Mouse (Mus musculus) forebrain, embryonic 14.5 days (tissue): ENCODE data around the gene Ubtf. TPM values are rescaled to one million over a fixed set of nuclear protein-coding genes. Genes with fewer than 3 reads are reported as not detected.

Source experiments
- ATAC-seq: fragments of 200-750 bp; cut with Nextera tagmentation; 2 replicates; pipeline ENCODE4 v1.8.0; 2017; ENCODE audit warnings: mild to moderate bottlenecking, moderate library complexity
- DNase-seq: peaks from one replicate; pipeline ENCODE4 v3.0.0-alpha.2; 2015; ENCODE audit warnings: low spot score
- H3K27ac ChIP-seq: fragments of 300-500 bp; sonication (generic); 2 replicates; pipeline ENCODE4 v1.5.1; 2014; ENCODE audit warnings: low read depth, mild to moderate bottlenecking, control low read depth, low read length, moderate library complexity
- H3K27me3 ChIP-seq: fragments of 300-500 bp; sonication (generic); replicated peaks from 2 replicates; pipeline ENCODE4 v1.6.1; 2014; ENCODE audit warnings: low read length, control low read depth, mixed read lengths; ENCODE audit not compliant: control insufficient read depth, insufficient read depth
- H3K36me3 ChIP-seq: fragments of 300-500 bp; sonication (generic); 2 replicates; pipeline ENCODE4 v1.6.1; 2014; ENCODE audit warnings: low read length, control low read depth; ENCODE audit not compliant: control insufficient read depth, insufficient read depth
- H3K4me1 ChIP-seq: fragments of 300-500 bp; sonication (generic); 2 replicates; pipeline ENCODE4 v1.6.1; 2014; ENCODE audit warnings: antibody characterized with exemption, low read length, control low read depth; ENCODE audit not compliant: control insufficient read depth, insufficient read depth
- H3K4me2 ChIP-seq: fragments of 300-500 bp; sonication (generic); 2 replicates; pipeline ENCODE4 v1.6.1; 2014; ENCODE audit warnings: mild to moderate bottlenecking, control low read depth, low read length
- H3K4me3 ChIP-seq: fragments of 300-500 bp; sonication (generic); 2 replicates; pipeline ENCODE4 v1.5.1; 2014; ENCODE audit warnings: low read depth, low read length, control low read depth
- H3K9ac ChIP-seq: fragments of 300-500 bp; sonication (generic); 2 replicates; pipeline ENCODE4 v1.6.1; 2014; ENCODE audit warnings: mild to moderate bottlenecking, low read length, control low read depth, moderate library complexity
- H3K9me3 ChIP-seq: fragments of 300-500 bp; sonication (generic); replicated peaks from 2 replicates; pipeline ENCODE4 v1.6.1; 2016; ENCODE audit warnings: low read length, control low read depth, mixed read lengths; ENCODE audit not compliant: control insufficient read depth
- WGBS: fragments of 180-500 bp; shearing (Covaris S2); extraction: QIAGEN DNeasy Blood & Tissue Kit; methylation state at CpG from one replicate; pipeline ENCODE4 v1.1.7; 2014; 5-methylcytosine and 5-hydroxymethylcytosine counted together
- polyA plus RNA-seq: library from polyadenylated mRNA; unstranded; fragments of >200 nt; fragmentation: Nextera tagmentation; extraction: Ambion mirVana; gene quantifications from 2 replicates; pipeline ENCODE4 v1.2.1, GENCODE M21; 2014

Gene Ubtf
- polyA plus RNA-seq, 1 experiment from 2014 or later: 74.5 TPM

DNA sequence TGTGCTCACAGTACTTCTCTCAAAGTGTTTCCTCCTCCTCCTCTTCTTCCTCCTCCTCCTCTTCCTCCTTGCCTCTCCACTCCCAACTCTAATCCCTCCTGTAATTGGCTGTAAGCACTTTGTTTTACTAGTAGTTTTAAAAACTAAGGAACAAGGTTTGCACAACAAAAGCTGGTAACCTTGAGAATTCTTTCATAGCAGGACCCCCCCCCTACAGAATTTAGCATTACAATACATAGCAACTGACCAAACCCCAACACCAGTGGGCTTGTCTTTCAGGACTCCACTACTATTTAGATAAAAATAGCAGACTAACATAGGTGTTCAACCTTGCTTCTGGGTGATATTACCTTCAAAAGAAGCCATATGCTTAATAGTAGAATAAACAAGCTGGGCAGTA is 10.0 kb upstream of the Ubtf start:
- H3K4me2 ChIP-seq: no peak overlapping the region
- no peaks in the 10 kb centered on the region for H3K27me3 ChIP-seq
- DNase-seq (no peak), ATAC-seq (no peak)
- no peaks in the 10 kb centered on the region for H3K9me3 ChIP-seq
- no peaks in the 10 kb centered on the region for H3K36me3 ChIP-seq
- H3K4me1 ChIP-seq: no peaks in the 10 kb centered on the region
- H3K27ac ChIP-seq: no peak overlapping the region
- no peak overlapping the region for H3K4me3 ChIP-seq
- no peak overlapping the region for H3K9ac ChIP-seq

DNA sequence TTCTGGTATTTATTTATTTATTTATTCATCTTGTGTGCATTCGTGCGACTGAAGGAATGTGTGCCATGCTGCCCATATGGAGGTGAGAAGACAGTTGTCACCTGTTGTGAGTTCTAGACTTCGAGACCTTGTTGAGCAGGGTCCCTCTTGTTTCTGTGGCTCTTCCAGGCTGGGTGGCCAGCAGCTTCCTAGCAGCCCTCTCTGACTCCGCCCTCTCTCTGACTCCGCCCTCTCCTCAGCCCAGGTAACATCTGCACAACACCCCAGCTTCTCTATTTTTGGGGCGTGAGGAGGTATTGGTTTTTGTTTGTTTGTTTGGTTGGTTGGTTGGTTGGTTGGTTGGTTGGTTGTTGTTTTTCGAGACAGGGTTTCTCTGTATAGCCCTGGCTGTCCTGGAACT is 8.3 kb upstream of the Ubtf start:
- Histone ChIP-seq H3K4me3 (no peak overlapping the region), H3K27ac (no peak overlapping the region), H3K36me3 (no peaks in the 10 kb centered on the region), H3K9me3 (no peaks in the 10 kb centered on the region), H3K4me2 (no peak overlapping the region), H3K27me3 (no peaks in the 10 kb centered on the region), H3K4me1 (peaks cover 1% of the 10 kb centered on the region; the same call in 1 of the 2 replicates), H3K9ac (no peak overlapping the region)
- DNase-seq: no peak
- ATAC-seq: no peak
- 85% methylated on average over 7 of the region's 7 CpGs for WGBS

DNA sequence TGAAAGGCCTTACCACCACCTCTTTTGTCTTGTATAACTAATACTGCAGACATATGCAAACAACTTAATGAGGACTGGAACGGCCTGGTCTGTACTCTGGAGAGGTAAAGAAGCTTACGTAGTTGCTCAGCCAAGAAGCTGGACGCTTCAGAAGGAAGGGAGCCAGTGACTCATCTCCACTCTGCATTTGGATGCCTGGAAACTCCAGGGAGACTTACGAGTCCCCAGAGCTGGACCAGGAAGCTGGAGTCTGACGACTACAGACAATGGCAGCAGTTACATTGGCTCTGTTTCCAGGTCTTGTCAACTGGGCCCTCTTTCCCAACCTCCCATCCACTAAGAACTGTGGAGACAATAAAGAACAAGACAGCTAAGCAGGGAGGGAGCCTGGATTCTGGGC is 7.7 kb upstream of the Ubtf start:
- Histone ChIP-seq H3K4me3 (no peak overlapping the region), H3K27ac (no peak overlapping the region), H3K36me3 (no peaks in the 10 kb centered on the region), H3K4me2 (no peak overlapping the region), H3K4me1 (peaks cover 2% of the 10 kb centered on the region; the same call in 1 of the 2 replicates), H3K27me3 (no peaks in the 10 kb centered on the region), H3K9ac (no peak overlapping the region), H3K9me3 (no peaks in the 10 kb centered on the region)
- WGBS: 64% methylated on average over 5 of the region's 5 CpGs
- DNase-seq: no peak
- no peak for ATAC-seq

DNA sequence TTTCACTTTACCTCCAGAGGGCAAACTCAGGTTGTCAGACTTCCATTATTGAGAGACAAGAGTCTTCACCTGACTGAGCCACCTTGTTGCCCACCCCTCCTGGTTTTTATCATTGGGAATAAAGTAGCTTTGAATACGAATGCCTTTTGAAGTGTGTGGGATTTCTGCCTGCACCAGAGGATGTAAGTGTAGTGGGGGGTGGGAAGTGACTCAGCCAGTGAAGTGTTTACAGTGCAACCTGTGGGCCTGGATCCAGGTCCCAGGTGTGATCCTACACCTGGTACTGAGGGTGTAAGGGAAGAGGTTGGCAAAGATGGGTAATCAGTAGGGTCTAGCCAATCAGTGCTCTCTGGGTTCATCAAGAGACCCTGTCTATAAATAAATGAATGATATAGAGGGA is 4.0 kb upstream of the Ubtf start:
- no peak overlapping the region for H3K27ac ChIP-seq
- no peaks in the 10 kb centered on the region for H3K36me3 ChIP-seq
- no peak overlapping the region for H3K4me3 ChIP-seq
- DNase-seq (no peak), ATAC-seq (no peak)
- no peaks in the 10 kb centered on the region for H3K27me3 ChIP-seq
- no peak overlapping the region for H3K9ac ChIP-seq
- 84% methylated on average over 1 of the region's 1 CpGs for WGBS
- no peak overlapping the region for H3K4me2 ChIP-seq
- no peaks in the 10 kb centered on the region for H3K9me3 ChIP-seq
- peaks cover 6% of the 10 kb centered on the region; the same call in 1 of the 2 replicates for H3K4me1 ChIP-seq

DNA sequence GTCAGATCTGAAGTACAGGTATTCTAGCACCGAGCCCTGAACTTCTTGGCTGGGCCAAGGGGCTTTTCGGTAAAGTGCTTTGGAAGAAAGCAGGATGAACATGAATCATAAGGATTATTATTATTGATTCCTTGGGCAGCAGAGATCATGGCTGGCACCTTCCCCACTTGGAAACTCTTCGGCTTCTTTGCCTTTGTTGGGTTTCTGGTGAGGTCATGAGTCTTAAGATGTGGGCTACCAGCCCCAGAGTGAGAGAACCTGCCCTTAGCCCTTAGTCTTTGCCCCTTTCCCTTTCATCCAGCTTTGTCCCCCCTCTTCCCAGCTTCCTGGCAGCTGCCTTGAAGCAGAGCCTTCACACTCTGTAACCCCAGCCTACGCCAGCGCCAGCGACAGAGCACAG is 2.4 kb upstream of the Ubtf start:
- WGBS: 70% methylated on average over 6 of the region's 6 CpGs
- no peak for ATAC-seq
- H3K4me2 ChIP-seq: no peak overlapping the region

DNA sequence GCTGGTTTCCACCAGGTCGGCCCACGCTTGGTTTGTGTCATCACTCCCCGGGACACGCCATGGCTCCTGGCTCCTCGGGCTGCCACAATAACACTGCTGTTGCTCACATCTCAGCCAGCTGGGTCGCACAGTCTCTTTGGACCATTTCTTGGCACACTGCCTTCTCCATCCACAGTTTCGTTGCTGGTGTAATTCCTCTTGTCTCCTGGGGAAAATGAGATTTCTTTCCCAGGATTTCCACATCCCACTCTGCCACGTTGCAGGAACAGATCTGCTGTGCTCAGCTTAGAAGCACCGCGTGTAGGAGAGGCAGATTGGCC is 1.1 kb upstream of the Ubtf start:
- Histone ChIP-seq H3K4me1 (peaks cover 12% of the 10 kb centered on the region; the same call in 1 of the 2 replicates), H3K27ac (peak overlapping the region; percentile 99), H3K36me3 (no peaks in the 10 kb centered on the region; the same call in 1 of the 2 replicates), H3K4me3 (peak overlapping the region; percentile 100), H3K9me3 (no peaks in the 10 kb centered on the region), H3K27me3 (no peaks in the 10 kb centered on the region), H3K4me2 (peak overlapping the region; percentile 95), H3K9ac (peak overlapping the region; percentile 100)
- DNase-seq (peak; percentile 90), ATAC-seq (peak; percentile 30)
- 10% methylated on average over 10 of the region's 10 CpGs for WGBS

More for the DNA sequence above, 2.4 kb upstream of the Ubtf start:
- no peak overlapping the region for H3K9ac ChIP-seq
- no peak overlapping the region for H3K4me3 ChIP-seq
- no peaks in the 10 kb centered on the region for H3K36me3 ChIP-seq
- no peaks in the 10 kb centered on the region for H3K27me3 ChIP-seq
- H3K4me1 ChIP-seq: peaks cover 6% of the 10 kb centered on the region; the same call in 1 of the 2 replicates
- no peak overlapping the region for H3K27ac ChIP-seq
- no peak for DNase-seq
- no peaks in the 10 kb centered on the region for H3K9me3 ChIP-seq

DNA sequence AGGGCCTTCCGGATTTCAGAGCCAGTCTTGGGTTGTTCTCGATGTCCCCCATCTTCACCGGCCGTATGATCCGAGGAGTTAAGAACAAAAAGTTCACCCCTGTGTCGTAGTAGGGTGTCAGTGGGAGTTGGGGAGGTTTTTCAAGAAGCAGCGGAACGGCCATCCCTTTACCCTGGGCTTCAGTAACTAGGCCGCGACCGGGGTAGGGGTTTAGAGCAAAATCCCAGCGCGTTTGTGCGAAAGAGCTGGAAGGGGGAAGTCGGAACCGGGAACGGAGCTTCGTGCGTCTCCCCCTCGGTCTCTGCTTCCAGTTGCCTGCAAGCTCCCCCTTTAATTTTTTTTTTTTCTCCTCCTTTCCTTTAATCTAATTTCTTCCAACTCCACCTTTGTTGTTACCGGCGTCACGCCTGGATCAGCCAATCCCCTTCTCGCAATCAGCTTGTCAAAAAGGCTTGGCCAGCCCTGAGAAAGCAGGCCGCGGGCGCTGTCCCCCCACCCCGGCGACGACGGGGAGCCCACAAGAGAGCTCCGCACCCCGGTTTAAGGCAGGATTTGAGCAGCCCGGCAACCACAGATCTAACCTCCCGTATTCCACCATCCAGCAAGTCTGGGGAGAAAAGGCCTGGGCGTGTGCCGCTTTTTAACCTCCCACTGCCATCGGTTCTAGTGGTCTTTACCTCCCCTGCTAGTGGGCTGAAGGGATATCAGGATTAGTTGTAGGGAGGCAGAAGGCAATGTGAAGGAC is 571 bp upstream of the Ubtf start:
- H3K27me3 ChIP-seq: no peaks in the 10 kb centered on the region
- WGBS: under 1% methylated on average over 38 of the region's 38 CpGs

DNA sequence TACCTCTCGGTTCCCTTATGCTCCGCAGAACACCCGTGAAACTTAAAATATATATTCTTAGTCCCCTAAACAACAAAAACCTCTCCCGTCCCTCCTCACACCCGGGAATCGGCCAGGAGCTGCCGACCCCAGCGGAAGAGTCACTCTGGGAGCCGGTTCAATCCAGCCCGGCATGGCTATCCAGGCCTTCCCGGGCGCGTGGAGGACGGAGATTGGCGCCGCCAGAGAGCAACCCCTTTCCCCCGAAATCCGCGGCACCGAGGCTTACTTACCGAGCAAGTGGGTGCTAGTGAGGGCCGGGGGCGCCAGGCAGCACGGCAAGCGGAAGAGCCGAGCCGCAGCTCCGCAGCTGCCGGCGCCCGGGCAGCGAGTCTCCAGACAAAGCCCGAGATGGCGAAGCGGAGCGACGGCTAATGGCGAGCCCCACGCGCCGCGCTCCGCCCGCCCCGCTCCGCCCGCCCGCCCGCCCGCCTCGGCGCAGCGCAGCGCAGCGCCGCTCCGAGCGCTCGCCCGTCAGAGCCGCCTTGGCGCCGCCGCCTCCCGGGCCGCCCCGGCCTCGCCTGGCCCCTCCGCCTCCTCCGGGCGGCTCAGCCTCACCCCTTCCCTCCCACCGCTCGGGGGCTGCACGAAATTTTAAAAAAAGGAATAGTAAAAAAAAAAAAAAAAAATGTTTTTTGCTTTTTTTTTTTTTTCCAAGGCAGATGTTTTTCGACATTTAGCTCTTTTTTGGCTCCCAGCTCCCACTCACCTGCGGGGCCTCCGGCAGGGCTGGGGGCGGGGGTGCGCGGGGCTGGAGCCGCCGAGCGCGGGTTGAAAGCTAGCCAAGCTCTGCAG is 749 bp downstream of the Ubtf start:
- H3K27ac ChIP-seq: peak overlapping the region; percentile 99
- DNase-seq: peak; percentile 56
- no peak for ATAC-seq

More for the DNA sequence above, 571 bp upstream of the Ubtf start:
- DNase-seq (peak; percentile 96), ATAC-seq (peak; percentile 47; the same call in 1 of the 2 replicates)
- peak overlapping the region; percentile 100 for H3K4me3 ChIP-seq
- H3K4me2 ChIP-seq: peak overlapping the region; percentile 95
- H3K27ac ChIP-seq: peak overlapping the region; percentile 99
- peaks cover 4% of the 10 kb centered on the region; the same call in 1 of the 2 replicates for H3K36me3 ChIP-seq
- no peaks in the 10 kb centered on the region for H3K9me3 ChIP-seq
- peak overlapping the region; percentile 100 for H3K9ac ChIP-seq
- peaks cover 15% of the 10 kb centered on the region; the same call in 1 of the 2 replicates for H3K4me1 ChIP-seq

More for the DNA sequence above, 749 bp downstream of the Ubtf start:
- Histone ChIP-seq H3K27me3 (no peaks in the 10 kb centered on the region), H3K4me2 (peak overlapping the region; percentile 95), H3K36me3 (peaks cover 18% of the 10 kb centered on the region), H3K9me3 (no peaks in the 10 kb centered on the region), H3K4me3 (peak overlapping the region; percentile 100), H3K4me1 (peaks cover 15% of the 10 kb centered on the region; the same call in 1 of the 2 replicates), H3K9ac (peak overlapping the region; percentile 100)
- under 1% methylated on average over 63 of the region's 84 CpGs for WGBS
